Mouse (Mus musculus) liver (tissue): Measurements from ENCODE around the gene Arl5c.
"Not testable (repeated sequence)": the region's sequence is repeated elsewhere in the genome, so short reads cannot be mapped to it uniquely, and the experiment has no call there.

Source experiments
- DNase-seq: peaks from one replicate; pipeline ENCODE4 v3.0.0-alpha.2; 2020; ENCODE audit warnings: mixed read lengths

Gene Arl5c

GRCm38 (mm10) chr11:97956905-97957560, 38.9 kb downstream of the Arl5c start:
- DNase-seq = no peak

GRCm38 (mm10) chr11:97955915-97956314, 40.1 kb downstream of the Arl5c start:
- DNase-seq = no peak

GRCm38 (mm10) chr11:97955146-97955902, 40.7 kb downstream of the Arl5c start:
- no peak for DNase-seq

GRCm38 (mm10) chr11:97954469-97955141, 41.4 kb downstream of the Arl5c start:
- peak; percentile 30 for DNase-seq

- no peak for DNase-seq
Measured at GRCm38 (mm10) chr11:97953939-97954275, 42.1 kb downstream of the Arl5c start.

GRCm38 (mm10) chr11:97953179-97953938, 42.6 kb downstream of the Arl5c start:
- no peak for DNase-seq

GRCm38 (mm10) chr11:97952367-97953006, 43.5 kb downstream of the Arl5c start:
- DNase-seq = no peak

- peak; percentile 70 for DNase-seq
Measured at GRCm38 (mm10) chr11:97949703-97950475, 46.1 kb downstream of the Arl5c start.

GRCm38 (mm10) chr11:97947426-97947825, 48.6 kb downstream of the Arl5c start:
- peak; percentile 51 for DNase-seq

- DNase-seq = not testable (repeated sequence)
Measured at GRCm38 (mm10) chr11:97945738-97946289, 50.2 kb downstream of the Arl5c start.

GRCm38 (mm10) chr11:97945031-97945430, 51.0 kb downstream of the Arl5c start:
- DNase-seq = no peak

GRCm38 (mm10) chr11:97943256-97943655, 52.7 kb downstream of the Arl5c start:
- DNase-seq = no peak

GRCm38 (mm10) chr11:97942420-97943111, 53.4 kb downstream of the Arl5c start:
- no peak for DNase-seq
